Mouse (Mus musculus): Measurements from ENCODE around the gene Rars. TPM values are rescaled to one million over a fixed set of nuclear protein-coding genes. Genes with fewer than 3 reads are reported as not detected.
A peak's percentile ranks its signal among the peaks of the same experiment; 100 is the strongest.
"Not testable (repeated sequence)": the region's sequence is repeated elsewhere in the genome, so short reads cannot be mapped to it uniquely, and the experiment has no call there.

Gene Rars
- polyA plus RNA-seq, 1 experiment from 2014 or later = 81.0 TPM

DNA sequence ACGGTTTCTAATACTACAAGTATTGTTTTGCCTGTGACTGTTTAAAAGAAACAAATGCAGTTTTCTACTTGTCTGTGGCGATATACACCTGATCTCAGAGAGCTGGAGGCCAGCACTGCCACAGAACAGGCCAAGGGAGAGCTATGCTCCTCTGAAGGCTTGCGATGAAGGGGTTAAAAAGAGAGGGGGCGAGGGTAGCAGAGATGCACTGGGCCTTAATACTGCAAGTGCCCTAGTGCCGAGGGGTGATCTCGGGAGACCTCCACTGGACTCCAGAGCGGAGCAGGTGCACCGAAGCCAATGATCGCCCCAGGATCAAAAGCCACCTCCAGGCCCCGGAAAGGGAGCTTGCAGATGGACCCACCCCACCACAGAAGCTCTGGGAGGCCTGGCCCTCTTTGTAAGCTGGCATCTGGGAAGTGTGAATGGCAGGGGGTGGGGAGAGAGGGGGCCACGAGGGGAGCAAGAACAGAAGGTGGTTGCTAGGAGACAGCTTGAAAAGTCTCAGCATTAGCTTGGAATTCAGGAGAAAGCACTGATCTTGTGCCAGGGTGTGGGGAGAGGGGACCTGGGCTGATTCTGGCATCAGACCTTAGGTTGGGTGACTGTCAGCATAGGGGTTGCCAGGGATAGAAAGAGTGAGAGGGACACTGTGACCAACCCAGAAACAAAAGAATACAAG, 22.2 kb upstream of the Rars start:
- Histone ChIP-seq H3K4me2 (no peak overlapping the region), H3K4me1 (peaks cover 9% of the 10 kb centered on the region; the same call in 1 of the 2 replicates), H3K4me3 (no peak overlapping the region), H3K27me3 (no peaks in the 10 kb centered on the region), H3K36me3 (peaks cover 11% of the 10 kb centered on the region; the same call in 1 of the 2 replicates), H3K9me3 (no peaks in the 10 kb centered on the region), H3K27ac (no peak overlapping the region), H3K9ac (no peak overlapping the region)
- WGBS = 57% methylated on average over 11 of the region's 11 CpGs
- no peak for ATAC-seq (ENCODE audit: insufficient number of reproducible peaks, insufficient read depth, low FRiP score, low TSS enrichment, low read depth)

DNA sequence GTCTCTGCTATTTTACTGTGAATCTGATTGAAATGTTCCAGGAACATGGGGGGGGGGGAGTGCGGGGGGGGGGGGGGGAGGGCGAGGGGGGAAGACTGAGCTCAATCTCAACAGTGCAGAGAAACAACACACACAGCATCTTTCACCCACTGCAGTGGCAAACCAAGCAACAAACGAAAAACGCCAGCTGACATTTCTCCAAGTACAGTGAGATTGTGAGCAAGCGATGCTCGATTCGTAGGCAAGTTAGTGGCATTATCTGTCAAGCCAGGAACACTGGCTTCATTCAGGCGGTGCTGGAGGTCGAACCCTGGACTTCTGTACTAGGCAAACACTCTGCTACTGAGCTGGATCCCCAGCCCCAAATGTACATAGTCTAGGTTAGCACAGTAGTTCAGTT, 21.3 kb upstream of the Rars start:
- Histone ChIP-seq H3K4me3 (no peak overlapping the region), H3K36me3 (peaks cover 14% of the 10 kb centered on the region; the same call in 1 of the 2 replicates), H3K4me1 (peaks cover 9% of the 10 kb centered on the region; the same call in 1 of the 2 replicates), H3K27me3 (no peaks in the 10 kb centered on the region), H3K9ac (no peak overlapping the region), H3K4me2 (no peak overlapping the region), H3K27ac (no peak overlapping the region), H3K9me3 (no peaks in the 10 kb centered on the region)
- 69% methylated on average over 9 of the region's 9 CpGs for WGBS
- ATAC-seq (ENCODE audit: insufficient number of reproducible peaks, insufficient read depth, low FRiP score, low TSS enrichment, low read depth) = no peak

DNA sequence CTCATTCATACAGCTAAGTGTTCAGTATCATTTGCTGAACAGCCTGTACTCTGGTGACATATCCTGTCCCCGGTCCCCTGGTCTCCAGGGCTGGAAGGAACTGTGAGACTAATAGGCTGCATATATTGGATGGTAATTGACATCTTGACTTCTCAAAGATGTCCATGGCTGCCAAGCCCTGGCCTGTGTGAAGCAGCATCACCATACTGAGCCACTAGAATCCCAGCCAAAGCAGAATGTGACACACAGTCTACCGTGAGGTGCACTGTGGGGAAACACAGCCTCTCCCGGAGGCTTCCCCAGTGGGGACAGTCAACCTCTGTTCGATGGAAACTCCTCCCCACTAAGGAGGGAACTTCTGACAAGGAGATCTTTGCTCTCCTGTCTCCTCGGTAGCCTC, 20.6 kb upstream of the Rars start:
- Histone ChIP-seq H3K4me2 (no peak overlapping the region), H3K27ac (no peak overlapping the region), H3K9ac (no peak overlapping the region), H3K9me3 (no peaks in the 10 kb centered on the region), H3K4me1 (peaks cover 9% of the 10 kb centered on the region; the same call in 1 of the 2 replicates), H3K4me3 (no peak overlapping the region), H3K27me3 (no peaks in the 10 kb centered on the region), H3K36me3 (peaks cover 14% of the 10 kb centered on the region; the same call in 1 of the 2 replicates)
- ATAC-seq (ENCODE audit: insufficient number of reproducible peaks, insufficient read depth, low FRiP score, low TSS enrichment, low read depth) = no peak
- WGBS = 83% methylated on average over 5 of the region's 5 CpGs

DNA sequence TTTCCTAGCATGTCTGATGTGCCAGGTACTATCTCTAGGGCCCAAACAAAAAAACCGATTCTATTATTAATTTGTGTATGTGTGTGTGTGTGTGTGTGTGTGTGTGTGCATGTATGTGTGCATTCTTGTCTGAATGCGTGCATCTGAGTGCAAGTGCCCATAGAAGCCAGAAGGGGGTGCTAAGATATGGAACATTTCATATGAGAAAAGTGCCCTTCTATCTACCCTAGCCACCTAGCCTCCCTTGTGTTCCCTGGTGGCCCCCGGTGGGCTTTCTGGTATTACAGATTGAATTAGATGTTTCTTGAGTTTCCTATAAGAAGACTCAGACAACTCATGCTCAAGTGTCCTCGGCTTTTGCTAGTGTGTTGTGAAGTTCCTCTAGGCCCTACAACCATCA, 19.3 kb upstream of the Rars start:
- H3K9me3 ChIP-seq = no peaks in the 10 kb centered on the region
- peaks cover 14% of the 10 kb centered on the region; the same call in 1 of the 2 replicates for H3K36me3 ChIP-seq
- no peaks in the 10 kb centered on the region for H3K27me3 ChIP-seq
- no peak overlapping the region for H3K9ac ChIP-seq
- H3K4me2 ChIP-seq = no peak overlapping the region
- peaks cover 9% of the 10 kb centered on the region; the same call in 1 of the 2 replicates for H3K4me1 ChIP-seq
- ATAC-seq (ENCODE audit: insufficient number of reproducible peaks, insufficient read depth, low FRiP score, low TSS enrichment, low read depth) = no peak
- H3K27ac ChIP-seq = no peak overlapping the region
- no peak overlapping the region for H3K4me3 ChIP-seq
- WGBS = 93% methylated on average over 4 of the region's 4 CpGs

DNA sequence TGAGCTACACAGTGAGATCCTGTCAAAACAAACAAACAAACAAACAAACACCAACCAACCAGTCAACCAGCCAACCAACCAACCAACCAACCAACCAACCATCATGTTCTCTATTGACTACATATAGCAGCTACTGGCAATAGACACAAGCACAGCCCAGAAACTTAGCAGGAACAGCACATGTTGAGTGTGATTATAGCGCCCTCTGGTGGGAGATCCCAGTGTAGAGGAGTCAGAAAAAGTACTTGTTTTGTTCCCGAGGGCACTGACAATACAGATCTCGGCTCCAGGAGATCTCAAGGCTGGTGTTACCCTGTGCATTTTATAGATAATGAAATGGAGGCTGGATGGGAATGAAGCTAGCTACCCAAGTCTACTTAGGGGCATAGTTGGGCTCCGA, 18.4 kb upstream of the Rars start:
- Histone ChIP-seq H3K4me2 (no peak overlapping the region), H3K9me3 (no peaks in the 10 kb centered on the region), H3K4me3 (no peak overlapping the region), H3K9ac (no peak overlapping the region), H3K27ac (no peak overlapping the region), H3K36me3 (peaks cover 14% of the 10 kb centered on the region; the same call in 1 of the 2 replicates), H3K27me3 (no peaks in the 10 kb centered on the region), H3K4me1 (peaks cover 9% of the 10 kb centered on the region; the same call in 1 of the 2 replicates)
- ATAC-seq (ENCODE audit: insufficient number of reproducible peaks, insufficient read depth, low FRiP score, low TSS enrichment, low read depth) = no peak
- WGBS = 52% methylated on average over 4 of the region's 4 CpGs

DNA sequence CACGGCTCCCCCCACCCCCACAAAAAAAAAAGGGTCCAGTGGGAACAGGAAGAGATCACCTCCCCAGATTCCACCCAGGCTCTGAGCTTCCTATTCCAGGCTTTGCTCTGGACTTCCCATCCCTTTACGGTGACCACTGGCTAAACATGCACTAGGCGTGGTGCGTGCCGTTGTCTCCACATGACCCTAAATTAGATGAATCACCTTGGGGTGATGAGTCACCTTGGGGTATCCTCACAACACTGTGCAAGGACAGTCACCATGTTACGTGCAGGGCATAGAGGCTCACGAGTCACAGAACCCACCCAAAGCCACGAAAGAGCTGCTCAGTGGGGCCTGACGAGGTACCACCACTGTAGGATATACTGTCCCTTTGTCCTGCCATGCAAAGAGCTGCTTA, 10.0 kb upstream of the Rars start:
- H3K4me3 ChIP-seq = no peak overlapping the region
- no peaks in the 10 kb centered on the region for H3K4me1 ChIP-seq
- no peak for ATAC-seq (ENCODE audit: insufficient number of reproducible peaks, insufficient read depth, low FRiP score, low TSS enrichment, low read depth)
- peaks cover 3% of the 10 kb centered on the region; the same call in 1 of the 2 replicates for H3K36me3 ChIP-seq
- no peak overlapping the region for H3K9ac ChIP-seq
- no peaks in the 10 kb centered on the region for H3K27me3 ChIP-seq
- no peak overlapping the region for H3K4me2 ChIP-seq
- no peaks in the 10 kb centered on the region for H3K9me3 ChIP-seq
- H3K27ac ChIP-seq = no peak overlapping the region
- 88% methylated on average over 9 of the region's 9 CpGs for WGBS

DNA sequence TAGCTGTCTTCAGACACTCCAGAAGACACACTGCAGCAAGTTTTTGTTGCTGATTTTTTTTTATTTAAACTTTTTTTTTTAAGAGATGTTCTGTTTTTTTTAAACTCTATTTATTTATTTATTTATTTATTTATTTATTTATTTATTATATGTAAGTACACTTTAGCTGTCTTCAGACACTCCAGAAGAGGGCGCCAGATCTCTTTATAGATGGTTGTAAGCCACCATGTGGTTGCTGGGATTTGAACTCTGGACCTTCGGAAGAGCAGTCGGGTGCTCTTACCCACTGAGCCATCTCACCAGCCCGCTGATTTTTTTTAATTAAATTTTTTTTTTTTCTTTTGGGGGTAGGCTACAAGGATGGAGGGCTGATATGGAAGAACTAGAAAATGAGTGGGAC, 8.3 kb upstream of the Rars start:
- H3K4me3 ChIP-seq; H3K9me3 ChIP-seq; H3K36me3 ChIP-seq; H3K27me3 ChIP-seq; H3K4me1 ChIP-seq; H3K4me2 ChIP-seq; H3K9ac ChIP-seq; ATAC-seq (ENCODE audit: insufficient number of reproducible peaks, insufficient read depth, low FRiP score, low TSS enrichment, low read depth); H3K27ac ChIP-seq: not testable (repeated sequence)
- WGBS = 81% methylated on average over 4 of the region's 4 CpGs

DNA sequence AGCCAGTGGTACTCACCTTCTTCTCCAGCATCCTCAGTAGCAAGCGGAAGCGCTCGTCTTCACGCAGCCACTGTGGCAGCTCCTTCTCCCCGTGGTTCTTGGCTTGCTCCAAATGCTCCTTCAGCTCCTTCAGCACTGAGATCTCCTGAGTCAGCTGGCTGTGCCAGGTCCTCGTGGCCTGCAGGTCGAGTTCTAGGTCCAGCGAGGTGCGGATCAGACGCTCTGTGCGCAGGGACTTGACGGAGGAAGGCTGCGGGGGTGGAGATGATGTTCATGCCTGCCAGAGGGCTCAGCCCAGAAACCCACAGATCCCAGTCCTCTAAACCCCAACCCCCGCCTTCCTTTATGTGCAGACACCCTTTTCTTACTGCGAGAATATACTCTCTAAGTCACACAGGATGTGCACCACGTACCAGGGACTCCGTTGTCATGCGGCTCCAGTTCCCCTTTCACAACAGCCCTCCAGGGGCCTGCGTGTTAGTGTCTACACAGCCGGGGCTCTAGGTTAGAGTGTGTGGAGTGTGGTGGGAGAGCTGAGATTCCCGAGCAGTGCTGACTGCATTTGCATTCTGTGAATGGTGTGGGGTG, 7.5 kb upstream of the Rars start:
- no peaks in the 10 kb centered on the region for H3K27me3 ChIP-seq
- H3K9me3 ChIP-seq = no peaks in the 10 kb centered on the region
- no peak overlapping the region for H3K4me2 ChIP-seq
- no peak overlapping the region for H3K27ac ChIP-seq
- H3K4me1 ChIP-seq = no peaks in the 10 kb centered on the region
- 90% methylated on average over 21 of the region's 21 CpGs for WGBS
- peaks cover 3% of the 10 kb centered on the region; the same call in 1 of the 2 replicates for H3K36me3 ChIP-seq
- H3K9ac ChIP-seq = no peak overlapping the region
- no peak for ATAC-seq (ENCODE audit: insufficient number of reproducible peaks, insufficient read depth, low FRiP score, low TSS enrichment, low read depth)
- no peak overlapping the region for H3K4me3 ChIP-seq

DNA sequence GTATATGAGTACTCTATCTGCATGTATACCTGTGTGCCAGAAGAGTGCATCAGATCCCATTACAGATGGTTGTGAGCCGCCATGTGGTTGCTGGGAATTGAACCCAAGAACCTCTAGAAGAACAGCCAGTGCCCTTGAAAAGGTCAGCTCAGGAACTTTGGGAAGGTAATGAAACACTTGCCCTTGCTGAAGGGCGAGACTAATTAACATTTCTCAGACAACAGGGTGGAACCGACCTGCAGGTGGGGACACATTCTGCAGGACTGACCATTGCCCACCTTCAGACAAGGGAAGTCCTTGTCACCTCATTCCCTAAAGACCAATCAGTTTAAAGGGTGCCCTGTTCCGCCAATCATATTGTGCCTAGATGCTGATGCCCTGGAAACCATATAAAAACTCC, 6.5 kb upstream of the Rars start:
- not testable (repeated sequence) for H3K27ac ChIP-seq; H3K4me2 ChIP-seq; ATAC-seq (ENCODE audit: insufficient number of reproducible peaks, insufficient read depth, low FRiP score, low TSS enrichment, low read depth); H3K4me1 ChIP-seq; H3K36me3 ChIP-seq; H3K4me3 ChIP-seq; H3K27me3 ChIP-seq; H3K9ac ChIP-seq; H3K9me3 ChIP-seq
- WGBS = 86% methylated on average over 4 of the region's 4 CpGs

DNA sequence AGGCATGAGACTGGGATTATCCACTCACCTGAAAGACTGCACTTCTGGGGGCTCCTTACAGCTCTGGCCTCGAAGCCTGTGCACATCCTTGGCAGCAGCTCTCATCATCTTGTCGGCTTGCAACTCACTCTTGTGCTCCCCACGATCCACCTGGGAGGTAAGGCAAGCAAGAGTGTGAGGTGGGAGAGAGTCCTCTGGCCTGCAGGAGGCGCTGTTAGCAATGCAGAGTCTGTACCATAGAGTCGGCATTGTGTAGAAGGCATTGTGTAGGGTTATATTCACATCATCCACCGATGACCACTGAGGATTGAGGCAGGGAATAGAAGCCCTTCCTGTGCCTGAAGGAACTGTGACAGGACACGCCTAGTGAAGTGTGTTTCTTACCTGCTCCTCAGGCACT, 6.0 kb upstream of the Rars start:
- no peak overlapping the region for H3K9ac ChIP-seq
- no peak overlapping the region for H3K4me2 ChIP-seq
- no peak for ATAC-seq (ENCODE audit: insufficient number of reproducible peaks, insufficient read depth, low FRiP score, low TSS enrichment, low read depth)
- peaks cover 3% of the 10 kb centered on the region; the same call in 1 of the 2 replicates for H3K36me3 ChIP-seq
- H3K4me1 ChIP-seq = no peaks in the 10 kb centered on the region
- H3K9me3 ChIP-seq = no peaks in the 10 kb centered on the region
- H3K4me3 ChIP-seq = no peak overlapping the region
- H3K27me3 ChIP-seq = no peaks in the 10 kb centered on the region
- 83% methylated on average over 7 of the region's 7 CpGs for WGBS
- H3K27ac ChIP-seq = no peak overlapping the region

DNA sequence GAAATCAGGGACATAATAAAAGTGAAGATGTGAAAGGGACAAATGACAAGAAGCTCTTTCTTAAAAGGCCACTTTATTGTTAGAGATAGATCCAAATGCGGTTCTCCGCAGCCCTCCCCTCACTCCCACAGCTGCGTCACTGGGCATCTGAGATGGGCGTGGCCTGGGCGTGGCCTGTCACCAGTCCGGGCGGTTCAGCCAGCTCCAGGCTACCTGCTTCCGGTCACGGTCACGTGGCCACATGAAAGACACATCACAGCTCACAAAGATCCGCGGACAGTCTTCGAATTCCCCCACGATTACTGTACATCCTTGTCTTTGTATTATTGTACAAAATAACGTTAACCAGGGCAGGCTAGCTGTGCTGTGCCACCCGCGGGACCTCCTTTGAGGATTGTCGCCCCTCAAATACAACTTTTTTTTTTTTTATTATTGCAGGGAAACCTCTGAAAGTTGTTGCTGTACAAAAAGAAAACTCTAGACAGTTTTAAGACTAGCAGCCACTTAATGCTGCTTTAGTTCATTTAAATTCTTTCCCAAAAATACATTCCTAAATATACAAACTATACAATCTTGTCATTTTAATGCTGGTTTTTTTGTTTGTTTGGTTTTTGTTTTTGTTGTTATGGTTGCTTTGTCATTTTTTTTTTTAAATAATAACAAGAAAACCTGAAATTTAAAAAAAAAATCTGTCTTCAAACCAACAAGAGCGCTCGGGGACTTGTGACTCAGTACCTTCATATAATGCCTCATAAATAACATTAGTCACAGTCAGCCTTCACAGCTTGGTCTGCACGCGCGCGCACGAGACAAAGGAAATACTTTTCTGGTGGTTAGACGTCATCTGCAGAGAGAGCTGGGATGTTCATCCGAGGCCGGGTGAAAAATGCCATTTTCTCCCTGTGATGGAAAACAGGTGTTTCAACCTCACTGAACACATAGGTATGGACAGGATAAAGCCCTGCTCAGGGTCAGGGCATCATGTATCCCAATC, 4.3 kb upstream of the Rars start:
- peak overlapping the region; percentile 44 for H3K4me3 ChIP-seq
- peak overlapping the region; percentile 71 for H3K4me2 ChIP-seq
- H3K4me1 ChIP-seq = peaks cover 2% of the 10 kb centered on the region
- H3K9me3 ChIP-seq = no peaks in the 10 kb centered on the region
- H3K27me3 ChIP-seq = no peaks in the 10 kb centered on the region
- H3K9ac ChIP-seq = peak overlapping the region; percentile 52; the same call in 1 of the 2 replicates
- 13% methylated on average over 28 of the region's 28 CpGs for WGBS
- peak; percentile 73; the same call in 1 of the 2 replicates for ATAC-seq (ENCODE audit: insufficient number of reproducible peaks, insufficient read depth, low FRiP score, low TSS enrichment, low read depth)
- H3K27ac ChIP-seq = no peak overlapping the region
- H3K36me3 ChIP-seq = peaks cover 3% of the 10 kb centered on the region; the same call in 1 of the 2 replicates
